Mouse (Mus musculus) heart, embryonic 16.5 days (tissue): ENCODE results near the gene Zfp462. TPM values are rescaled to one million over a fixed set of nuclear protein-coding genes. Genes with fewer than 3 reads are reported as not detected.

ENCODE experiments used
- ATAC-seq: fragments of 200-750 bp; cut with Nextera tagmentation; replicated peaks from 2 replicates; pipeline ENCODE4 v1.8.0; 2017; ENCODE audit warnings: moderate number of reproducible peaks; ENCODE audit not compliant: insufficient read depth, low FRiP score; ENCODE audit errors: extremely low read depth
- H3K27ac ChIP-seq: fragments of 300-500 bp; sonication (generic); 2 replicates; pipeline ENCODE4 v1.5.1; 2014; ENCODE audit warnings: mild to moderate bottlenecking, low read length, control low read depth, moderate library complexity
- H3K27me3 ChIP-seq: fragments of 300-500 bp; sonication (generic); 2 replicates; pipeline ENCODE4 v1.6.1; 2014; ENCODE audit warnings: low read length, mixed read lengths; ENCODE audit not compliant: control insufficient read depth, insufficient read depth
- H3K36me3 ChIP-seq: fragments of 300-500 bp; sonication (generic); 2 replicates; pipeline ENCODE4 v1.6.1; 2014; ENCODE audit not compliant: control insufficient read depth, insufficient read depth
- H3K4me1 ChIP-seq: fragments of 300-500 bp; sonication (generic); 2 replicates; pipeline ENCODE4 v1.6.1; 2014; ENCODE audit warnings: low read length, mixed read lengths; ENCODE audit not compliant: control insufficient read depth, insufficient read depth
- H3K4me2 ChIP-seq: fragments of 300-500 bp; sonication (generic); 2 replicates; pipeline ENCODE4 v1.6.1; 2014; ENCODE audit warnings: low read depth, mild to moderate bottlenecking, control low read depth, low read length
- H3K4me3 ChIP-seq: fragments of 300-500 bp; sonication (generic); 2 replicates; pipeline ENCODE4 v1.5.1; 2014; ENCODE audit warnings: mild to moderate bottlenecking, control low read depth, low read length
- H3K9ac ChIP-seq: fragments of 300-500 bp; sonication (generic); 2 replicates; pipeline ENCODE4 v1.6.1; 2014; ENCODE audit warnings: low read length, control low read depth
- H3K9me3 ChIP-seq: fragments of 300-500 bp; sonication (generic); replicated peaks from 2 replicates; pipeline ENCODE4 v1.6.1; 2016; ENCODE audit warnings: low read length; ENCODE audit not compliant: control insufficient read depth
- WGBS: fragments of 180-500 bp; shearing (Covaris S2); extraction: QIAGEN DNeasy Blood & Tissue Kit; methylation state at CpG from one replicate; pipeline ENCODE4 v1.1.7; 2014; 5-methylcytosine and 5-hydroxymethylcytosine counted together
- polyA plus RNA-seq: library from polyadenylated mRNA; unstranded; fragments of >200 nt; fragmentation: Nextera tagmentation; extraction: Ambion mirVana; gene quantifications from 2 replicates; pipeline ENCODE4 v1.2.1, GENCODE M21; 2015

Gene Zfp462
- polyA plus RNA-seq, 1 experiment from 2014 or later: 1.3 TPM

DNA sequence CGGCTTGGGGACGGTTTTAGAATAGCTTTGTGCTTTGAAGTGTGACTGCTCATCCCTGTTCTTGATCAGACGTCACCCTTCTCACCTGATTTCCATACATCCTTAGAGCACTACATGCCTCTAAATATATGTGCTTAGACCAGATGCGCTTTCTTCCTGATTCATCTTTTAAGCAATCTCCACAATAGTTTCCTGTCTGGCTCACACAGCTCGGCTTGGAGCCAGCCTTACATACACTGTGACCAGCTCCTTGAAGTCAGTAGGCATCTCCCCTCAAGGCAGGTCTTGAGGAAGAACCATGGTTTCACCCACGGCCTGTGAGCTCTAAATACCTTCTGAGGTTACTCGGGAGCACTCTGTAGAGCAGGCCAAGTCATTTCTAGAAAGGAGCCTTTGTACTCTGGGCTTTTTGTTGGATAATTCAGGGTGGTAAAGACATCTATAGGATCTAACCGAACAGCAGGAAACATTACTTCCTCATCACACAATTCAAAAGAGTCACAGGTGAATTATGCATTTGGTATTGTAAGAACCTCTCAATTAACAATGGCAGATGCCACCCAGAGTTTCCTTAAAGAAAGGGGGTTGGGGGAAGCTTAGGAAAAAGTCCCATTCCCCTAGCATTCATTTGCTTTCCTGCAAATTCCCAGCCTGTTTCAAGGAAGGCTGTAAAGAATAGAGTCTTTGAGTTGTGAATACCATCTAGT is 95.6 kb downstream of the Zfp462 start:
- no peaks in the 10 kb centered on the region for H3K36me3 ChIP-seq

DNA sequence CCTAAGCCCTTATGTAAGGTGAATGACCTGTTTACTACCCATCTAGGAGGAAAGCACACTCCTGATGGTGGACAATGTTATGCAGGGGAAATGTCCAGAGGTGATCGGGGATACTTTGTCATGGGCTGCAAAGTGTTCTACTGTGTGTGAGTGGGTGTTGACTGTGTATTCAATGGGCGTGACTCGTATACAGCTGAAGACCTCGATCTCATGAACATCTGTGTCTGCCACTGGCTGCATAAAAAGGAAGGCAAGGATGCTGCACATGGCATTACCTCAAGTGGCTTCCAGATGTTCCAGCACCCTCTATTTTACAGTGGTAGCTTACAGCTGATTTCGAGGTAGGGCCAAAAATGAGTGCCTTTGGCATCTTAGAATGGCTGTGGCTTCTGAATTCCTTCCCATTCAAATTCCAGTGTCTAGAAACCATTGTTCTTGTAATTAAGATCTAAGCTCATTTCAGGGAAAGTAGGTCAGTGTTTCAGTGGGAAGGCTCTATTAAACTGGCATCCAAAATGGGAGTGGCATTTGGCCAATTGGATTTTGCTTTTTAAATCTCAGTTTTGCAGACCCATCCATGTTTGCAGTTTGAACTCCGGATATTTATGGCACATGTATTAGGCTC is 96.4 kb downstream of the Zfp462 start:
- no peak for ATAC-seq
- Histone ChIP-seq H3K27me3 (no peaks in the 10 kb centered on the region), H3K36me3 (no peaks in the 10 kb centered on the region), H3K9ac (no peak overlapping the region), H3K9me3 (no peaks in the 10 kb centered on the region), H3K4me2 (no peak overlapping the region), H3K4me3 (no peak overlapping the region), H3K27ac (no peak overlapping the region), H3K4me1 (no peaks in the 10 kb centered on the region)
- 83% methylated on average over 6 of the region's 6 CpGs for WGBS

More for the DNA sequence above, 95.6 kb downstream of the Zfp462 start:
- H3K9me3 ChIP-seq: no peaks in the 10 kb centered on the region
- H3K4me2 ChIP-seq: no peak overlapping the region
- H3K27me3 ChIP-seq: no peaks in the 10 kb centered on the region
- H3K4me3 ChIP-seq: no peak overlapping the region
- ATAC-seq: no peak
- H3K9ac ChIP-seq: no peak overlapping the region
- H3K27ac ChIP-seq: no peak overlapping the region
- 79% methylated on average over 8 of the region's 8 CpGs for WGBS
- no peaks in the 10 kb centered on the region for H3K4me1 ChIP-seq

DNA sequence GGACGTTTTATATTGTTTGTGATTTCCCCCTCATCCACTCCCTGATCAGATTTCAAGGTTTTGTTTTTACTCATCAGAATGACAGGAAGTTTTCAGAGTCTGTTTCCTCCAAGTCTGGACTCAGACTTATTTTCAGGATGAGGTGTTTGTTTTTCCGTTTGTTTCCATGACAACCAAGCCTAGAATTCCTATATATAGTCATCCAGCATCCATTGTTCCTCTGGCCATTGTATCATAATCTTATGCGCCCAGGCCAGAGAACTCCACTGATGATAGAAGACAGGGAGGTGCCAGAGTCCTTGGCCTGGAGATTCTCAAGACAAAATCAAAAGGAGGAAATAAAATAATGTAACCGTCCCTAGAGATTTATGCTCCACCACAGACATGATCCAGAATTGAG is 97.7 kb downstream of the Zfp462 start:
- H3K4me1 ChIP-seq: no peaks in the 10 kb centered on the region
- ATAC-seq: peak; percentile 69
- 57% methylated on average over 4 of the region's 4 CpGs for WGBS

DNA sequence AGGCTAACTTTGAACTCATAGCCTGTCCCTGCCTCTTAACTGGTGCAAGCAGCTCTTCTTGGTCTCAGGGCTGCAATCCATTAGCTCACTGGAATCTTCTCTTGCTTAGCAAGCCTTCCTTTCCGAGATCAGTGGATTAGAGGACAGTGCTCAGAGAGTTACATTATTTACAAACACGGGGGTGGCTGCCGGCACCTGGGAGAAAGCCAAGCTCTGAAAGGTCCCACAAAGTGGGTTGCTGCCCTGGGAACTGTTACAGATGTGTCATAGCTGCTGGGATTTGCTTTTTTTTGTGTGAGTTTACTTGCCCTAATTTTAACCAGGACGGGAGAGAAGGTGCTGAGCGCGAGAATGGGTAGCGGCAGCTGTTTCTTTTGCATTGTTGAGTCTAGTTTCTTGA is 102.4 kb downstream of the Zfp462 start:
- Histone ChIP-seq H3K27me3 (no peaks in the 10 kb centered on the region), H3K4me1 (no peaks in the 10 kb centered on the region), H3K9ac (no peak overlapping the region), H3K9me3 (no peaks in the 10 kb centered on the region), H3K4me2 (no peak overlapping the region), H3K36me3 (peaks cover 13% of the 10 kb centered on the region; the same call in 1 of the 2 replicates), H3K4me3 (no peak overlapping the region), H3K27ac (no peak overlapping the region)
- WGBS: 72% methylated on average over 7 of the region's 7 CpGs
- ATAC-seq: no peak

More for the DNA sequence above, 97.7 kb downstream of the Zfp462 start:
- H3K9me3 ChIP-seq: no peaks in the 10 kb centered on the region
- peak overlapping the region; percentile 66 for H3K27ac ChIP-seq
- no peaks in the 10 kb centered on the region for H3K27me3 ChIP-seq
- H3K36me3 ChIP-seq: no peaks in the 10 kb centered on the region
- H3K9ac ChIP-seq: no peak overlapping the region
- no peak overlapping the region for H3K4me2 ChIP-seq
- H3K4me3 ChIP-seq: no peak overlapping the region

DNA sequence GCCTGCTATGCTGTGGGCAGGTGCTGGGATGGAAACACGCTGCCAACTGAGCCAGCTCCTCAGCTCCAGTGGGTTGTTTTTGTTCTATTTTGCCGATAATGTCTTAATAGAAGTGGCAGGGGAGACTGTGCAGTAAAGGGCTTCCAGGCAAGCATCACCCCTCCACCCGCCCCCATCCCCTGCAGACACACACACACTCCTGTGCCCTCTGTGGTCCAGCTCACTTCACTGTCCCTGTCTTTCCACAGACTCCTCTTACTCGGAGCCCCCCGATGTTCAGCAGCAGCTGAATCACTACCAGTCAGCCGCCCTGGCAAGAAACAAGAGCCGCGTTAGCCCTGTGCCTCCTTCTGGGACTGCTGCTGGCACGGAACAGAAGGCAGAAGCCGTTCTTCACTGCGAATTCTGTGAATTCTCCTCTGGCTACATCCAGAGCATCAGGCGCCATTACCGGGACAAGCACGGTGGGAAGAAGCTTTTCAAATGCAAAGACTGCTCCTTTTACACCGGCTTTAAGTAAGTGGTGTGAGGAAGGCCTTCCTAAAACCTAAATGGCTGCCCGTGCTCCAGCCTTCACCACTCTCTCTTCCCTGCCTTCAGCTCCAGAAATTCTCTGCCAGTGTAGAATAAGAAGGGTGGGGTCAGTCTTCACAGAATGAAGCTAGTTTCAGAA is 105.2 kb downstream of the Zfp462 start:
- Histone ChIP-seq H3K9me3 (no peaks in the 10 kb centered on the region), H3K4me3 (no peak overlapping the region), H3K4me1 (no peaks in the 10 kb centered on the region), H3K27ac (no peak overlapping the region), H3K36me3 (peaks cover 21% of the 10 kb centered on the region), H3K4me2 (no peak overlapping the region), H3K9ac (no peak overlapping the region), H3K27me3 (no peaks in the 10 kb centered on the region)
- 71% methylated on average over 16 of the region's 16 CpGs for WGBS
- ATAC-seq: no peak

DNA sequence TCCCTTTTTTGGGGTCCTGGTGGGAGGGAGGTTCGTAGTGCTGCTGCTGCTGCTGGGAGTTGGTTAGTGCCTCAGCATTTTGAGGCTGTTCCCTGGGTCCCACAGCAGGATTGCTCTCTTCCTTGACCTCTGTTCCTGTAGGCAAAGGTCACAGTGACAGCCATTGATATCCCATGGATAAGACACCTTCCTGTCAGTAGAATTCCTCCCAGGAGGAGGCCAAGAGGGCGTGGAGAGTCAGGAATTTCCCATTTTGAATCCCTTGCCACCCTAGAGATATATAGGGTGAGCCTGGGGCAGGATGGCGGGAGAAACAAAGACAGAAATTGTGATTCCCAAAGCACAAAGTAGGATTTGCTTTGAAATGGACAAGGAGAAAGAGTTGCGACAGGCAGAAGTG is 106.5 kb downstream of the Zfp462 start:
- Histone ChIP-seq H3K27ac (no peak overlapping the region), H3K4me1 (no peaks in the 10 kb centered on the region), H3K4me2 (no peak overlapping the region), H3K27me3 (no peaks in the 10 kb centered on the region), H3K36me3 (peaks cover 21% of the 10 kb centered on the region), H3K4me3 (no peak overlapping the region), H3K9ac (no peak overlapping the region), H3K9me3 (no peaks in the 10 kb centered on the region)
- no peak for ATAC-seq
- 84% methylated on average over 4 of the region's 4 CpGs for WGBS

DNA sequence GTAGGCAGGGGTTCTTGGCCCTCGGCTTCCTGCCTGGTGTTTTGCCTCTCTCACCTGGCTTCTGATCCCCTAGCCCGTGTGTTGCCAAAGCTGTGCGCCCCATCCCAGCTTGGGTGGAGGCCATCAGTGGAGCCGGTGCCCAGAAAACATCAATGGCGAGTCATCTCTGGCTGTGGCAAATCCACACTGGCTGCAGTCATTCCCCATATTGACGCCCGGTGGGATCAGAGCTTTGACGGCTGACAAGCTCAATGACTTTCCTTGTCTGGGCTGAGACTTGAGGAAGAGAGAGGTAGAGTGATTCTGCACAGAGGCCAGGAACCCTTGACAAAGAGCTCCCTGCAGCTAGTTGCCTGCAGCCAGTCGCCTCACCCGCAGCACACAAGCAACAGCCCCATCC is 107.8 kb downstream of the Zfp462 start:
- Histone ChIP-seq H3K27me3 (no peaks in the 10 kb centered on the region), H3K9ac (no peak overlapping the region), H3K9me3 (no peaks in the 10 kb centered on the region), H3K36me3 (peaks cover 21% of the 10 kb centered on the region), H3K4me1 (no peaks in the 10 kb centered on the region), H3K4me2 (no peak overlapping the region), H3K27ac (no peak overlapping the region), H3K4me3 (no peak overlapping the region)
- 81% methylated on average over 10 of the region's 10 CpGs for WGBS
- ATAC-seq: no peak

DNA sequence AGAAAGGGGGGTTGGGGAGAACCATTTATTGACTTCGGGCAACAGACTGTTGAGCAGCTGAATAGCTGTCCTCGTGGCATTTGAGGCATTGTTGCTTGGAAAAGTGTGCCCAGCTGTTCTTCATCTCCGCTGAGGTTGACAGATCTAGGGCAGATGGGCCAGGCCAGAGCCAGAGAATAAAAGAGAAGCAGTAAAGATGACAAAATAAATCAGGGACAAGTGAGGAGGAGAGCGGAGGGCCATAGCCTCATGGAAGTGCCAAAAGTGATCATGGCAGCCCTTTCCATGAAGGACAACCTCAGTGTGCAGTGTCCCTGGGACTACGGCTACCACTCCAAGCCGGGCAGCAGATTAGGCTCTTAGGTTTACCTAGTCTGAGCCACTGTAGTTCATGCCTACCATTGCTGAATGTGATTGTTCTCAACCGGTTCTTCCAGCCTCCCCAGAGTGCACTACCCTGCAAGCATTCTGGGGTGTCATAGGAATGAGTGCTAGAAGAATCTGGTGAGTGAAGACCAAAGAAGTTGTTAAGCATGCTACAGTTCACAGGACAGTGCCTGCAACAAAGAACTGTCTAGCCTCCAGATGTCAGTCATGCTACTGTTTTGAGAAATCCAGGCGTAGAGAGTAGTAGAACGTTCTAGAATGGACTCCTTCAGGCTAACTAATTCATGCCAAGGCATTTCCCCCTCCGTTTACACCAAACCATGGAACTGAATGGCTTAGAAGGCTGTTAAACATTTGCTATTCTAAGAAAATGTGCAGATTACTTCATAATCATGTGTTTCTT is 113.0 kb downstream of the Zfp462 start:
- no peak for ATAC-seq
- H3K4me1 ChIP-seq: no peaks in the 10 kb centered on the region
- H3K9ac ChIP-seq: no peak overlapping the region
- peaks cover 7% of the 10 kb centered on the region for H3K36me3 ChIP-seq
- WGBS: 80% methylated on average over 10 of the region's 10 CpGs
- H3K9me3 ChIP-seq: no peaks in the 10 kb centered on the region
- no peak overlapping the region for H3K4me2 ChIP-seq
- no peak overlapping the region for H3K4me3 ChIP-seq
- H3K27me3 ChIP-seq: no peaks in the 10 kb centered on the region
- no peak overlapping the region for H3K27ac ChIP-seq
